Mouse (Mus musculus): ENCODE data around the gene Lect2. TPM values are rescaled to one million over a fixed set of nuclear protein-coding genes. Genes with fewer than 3 reads are reported as not detected.

Lect2 gene
- polyA plus RNA-seq, 1 experiment from 2014 or later = not detected

GRCm38 (mm10) chr13:56563075-56563474, 14.8 kb upstream of the Lect2 start:
- H3K9ac ChIP-seq (replicated peaks; ENCODE audit: low read depth) = no peak overlapping the region
- 35% methylated on average over 6 of the region's 6 CpGs for WGBS
- H3K4me2 ChIP-seq (replicated peaks; ENCODE audit: low read depth, low read length) = no peak overlapping the region
- H3K9me3 ChIP-seq (ENCODE audit: low read length) = no peaks in the 10 kb centered on the region
- no peaks in the 10 kb centered on the region for H3K27me3 ChIP-seq (replicated peaks; ENCODE audit: insufficient read depth, low read length)
- H3K4me1 ChIP-seq (ENCODE audit: insufficient read depth, low read depth, low read length) = no peaks in the 10 kb centered on the region
- DNase-seq (ENCODE audit: low spot score) (peak; percentile 30), ATAC-seq (no peak)
- no peaks in the 10 kb centered on the region for H3K36me3 ChIP-seq (ENCODE audit: insufficient read depth, low read length)
- peak; percentile 79 for TF ChIP-seq CTCF (IDR thresholded peaks at IDR 0.05)
- no peak for TF ChIP-seq EP300 (IDR thresholded peaks at IDR 0.05)
- no peak overlapping the region for H3K4me3 ChIP-seq (ENCODE audit: low read depth, low read length)
- H3K27ac ChIP-seq (ENCODE audit: low read length) = no peak overlapping the region

- DNase-seq (ENCODE audit: low spot score) (no peak), ATAC-seq (no peak)
- no peaks in the 10 kb centered on the region for H3K9me3 ChIP-seq (ENCODE audit: low read length)
- TF ChIP-seq EP300 (IDR thresholded peaks at IDR 0.05) (no peak), CTCF (IDR thresholded peaks at IDR 0.05) (no peak)
- H3K4me2 ChIP-seq (replicated peaks; ENCODE audit: low read depth, low read length) = no peak overlapping the region
- no peaks in the 10 kb centered on the region for H3K36me3 ChIP-seq (ENCODE audit: insufficient read depth, low read length)
- H3K4me1 ChIP-seq (ENCODE audit: insufficient read depth, low read depth, low read length) = no peaks in the 10 kb centered on the region
- H3K9ac ChIP-seq (replicated peaks; ENCODE audit: low read depth) = no peak overlapping the region
- no peak overlapping the region for H3K27ac ChIP-seq (ENCODE audit: low read length)
- no peaks in the 10 kb centered on the region for H3K27me3 ChIP-seq (replicated peaks; ENCODE audit: insufficient read depth, low read length)
- H3K4me3 ChIP-seq (ENCODE audit: low read depth, low read length) = no peak overlapping the region
- WGBS = 73% methylated on average over 8 of the region's 8 CpGs
Measured at GRCm38 (mm10) chr13:56561129-56561528, 12.8 kb upstream of the Lect2 start.

DNA sequence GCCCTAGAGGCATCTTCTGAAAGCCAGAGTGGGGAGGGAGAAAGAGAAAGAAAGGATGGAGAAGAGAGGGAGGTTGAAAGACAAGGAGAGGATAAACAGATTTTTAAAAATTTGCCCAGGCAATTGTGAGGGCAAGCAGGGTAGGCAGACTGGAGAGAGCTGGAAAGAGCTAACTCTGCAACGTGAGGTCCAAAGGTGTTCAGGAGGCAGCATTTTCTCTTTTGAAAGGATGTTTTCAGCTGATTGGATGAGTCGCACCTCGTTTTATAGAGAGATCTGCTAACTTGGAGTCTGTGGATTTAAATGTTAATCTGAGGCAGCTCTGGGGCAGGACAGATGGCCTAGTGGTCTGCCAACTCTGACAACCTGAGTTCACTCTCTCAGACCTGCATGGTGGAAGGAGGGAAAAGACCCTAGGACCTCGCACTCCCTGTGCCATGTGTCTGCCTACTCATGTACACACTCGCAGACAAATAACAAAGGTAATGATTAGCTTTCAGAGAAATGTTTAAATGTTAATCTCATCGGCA, 11.6 kb upstream of the Lect2 start:
- no peak overlapping the region for H3K4me3 ChIP-seq (ENCODE audit: low read depth, low read length)
- H3K9me3 ChIP-seq (ENCODE audit: low read length) = no peaks in the 10 kb centered on the region
- 81% methylated on average over 6 of the region's 6 CpGs for WGBS
- DNase-seq (ENCODE audit: low spot score) (no peak), ATAC-seq (no peak)
- H3K36me3 ChIP-seq (ENCODE audit: insufficient read depth, low read length) = no peaks in the 10 kb centered on the region
- H3K27me3 ChIP-seq (replicated peaks; ENCODE audit: insufficient read depth, low read length) = no peaks in the 10 kb centered on the region
- TF ChIP-seq EP300 (IDR thresholded peaks at IDR 0.05) (no peak), CTCF (IDR thresholded peaks at IDR 0.05) (no peak)
- no peak overlapping the region for H3K4me2 ChIP-seq (replicated peaks; ENCODE audit: low read depth, low read length)
- no peaks in the 10 kb centered on the region for H3K4me1 ChIP-seq (ENCODE audit: insufficient read depth, low read depth, low read length)
- H3K9ac ChIP-seq (replicated peaks; ENCODE audit: low read depth) = no peak overlapping the region
- no peak overlapping the region for H3K27ac ChIP-seq (ENCODE audit: low read length)

GRCm38 (mm10) chr13:56558811-56559210, 10.5 kb upstream of the Lect2 start:
- Histone ChIP-seq H3K4me2 (replicated peaks; ENCODE audit: low read depth, low read length) (no peak overlapping the region), H3K4me1 (ENCODE audit: insufficient read depth, low read depth, low read length) (no peaks in the 10 kb centered on the region), H3K36me3 (ENCODE audit: insufficient read depth, low read length) (no peaks in the 10 kb centered on the region), H3K27ac (ENCODE audit: low read length) (no peak overlapping the region), H3K4me3 (ENCODE audit: low read depth, low read length) (no peak overlapping the region), H3K9ac (replicated peaks; ENCODE audit: low read depth) (no peak overlapping the region), H3K27me3 (replicated peaks; ENCODE audit: insufficient read depth, low read length) (no peaks in the 10 kb centered on the region), H3K9me3 (ENCODE audit: low read length) (no peaks in the 10 kb centered on the region)
- no peak for TF ChIP-seq EP300 (IDR thresholded peaks at IDR 0.05)
- TF ChIP-seq CTCF (IDR thresholded peaks at IDR 0.05) = no peak
- no peak for ATAC-seq
- no peak for DNase-seq (ENCODE audit: low spot score)
- 46% methylated on average over 3 of the region's 3 CpGs for WGBS

GRCm38 (mm10) chr13:56556701-56557100, 8.4 kb upstream of the Lect2 start:
- Histone ChIP-seq H3K9ac (replicated peaks; ENCODE audit: low read depth) (no peak overlapping the region), H3K36me3 (ENCODE audit: insufficient read depth, low read length) (no peaks in the 10 kb centered on the region), H3K4me2 (replicated peaks; ENCODE audit: low read depth, low read length) (no peak overlapping the region), H3K27ac (ENCODE audit: low read length) (no peak overlapping the region), H3K4me1 (ENCODE audit: insufficient read depth, low read depth, low read length) (no peaks in the 10 kb centered on the region), H3K4me3 (ENCODE audit: low read depth, low read length) (no peak overlapping the region), H3K9me3 (ENCODE audit: low read length) (no peaks in the 10 kb centered on the region), H3K27me3 (replicated peaks; ENCODE audit: insufficient read depth, low read length) (no peaks in the 10 kb centered on the region)
- ATAC-seq = no peak
- WGBS = 65% methylated on average over 3 of the region's 3 CpGs
- no peak for TF ChIP-seq CTCF (IDR thresholded peaks at IDR 0.05)
- TF ChIP-seq EP300 (IDR thresholded peaks at IDR 0.05) = no peak
- no peak for DNase-seq (ENCODE audit: low spot score)

- DNase-seq (ENCODE audit: low spot score) (peak; percentile 81), ATAC-seq (peak; percentile 38; the same call in 1 of the 2 replicates)
- Histone ChIP-seq H3K27ac (ENCODE audit: low read length) (no peak overlapping the region), H3K9me3 (ENCODE audit: low read length) (no peaks in the 10 kb centered on the region), H3K27me3 (replicated peaks; ENCODE audit: insufficient read depth, low read length) (no peaks in the 10 kb centered on the region), H3K4me3 (ENCODE audit: low read depth, low read length) (no peak overlapping the region), H3K9ac (replicated peaks; ENCODE audit: low read depth) (no peak overlapping the region), H3K4me1 (ENCODE audit: insufficient read depth, low read depth, low read length) (no peaks in the 10 kb centered on the region), H3K4me2 (replicated peaks; ENCODE audit: low read depth, low read length) (no peak overlapping the region), H3K36me3 (ENCODE audit: insufficient read depth, low read length) (no peaks in the 10 kb centered on the region)
- 0% methylated on average over 1 of the region's 1 CpGs for WGBS
- peak; percentile 70 for TF ChIP-seq CTCF (IDR thresholded peaks at IDR 0.05)
- no peak for TF ChIP-seq EP300 (IDR thresholded peaks at IDR 0.05)
Measured at GRCm38 (mm10) chr13:56555957-56556356, 7.7 kb upstream of the Lect2 start.

DNA sequence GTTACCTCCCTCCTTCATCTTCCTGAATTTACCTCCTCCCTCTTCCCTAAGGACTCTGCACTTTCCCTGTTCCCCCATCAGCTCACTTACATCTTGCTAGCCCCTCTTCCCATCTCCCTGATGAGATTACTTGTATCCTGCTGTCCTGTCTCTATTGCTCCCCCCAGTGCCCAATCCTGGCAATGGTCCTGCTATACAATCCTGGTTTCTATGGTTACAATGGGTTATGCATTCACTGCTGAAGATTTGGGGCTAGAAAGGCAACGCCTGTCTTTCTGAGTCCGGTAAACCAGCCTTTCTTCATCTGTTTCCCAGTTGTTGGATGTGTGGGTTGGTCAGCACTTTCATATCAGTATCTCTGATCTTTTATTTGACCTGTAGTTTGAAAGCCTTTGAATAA, 6.1 kb upstream of the Lect2 start:
- Histone ChIP-seq H3K4me2 (replicated peaks; ENCODE audit: low read depth, low read length) (no peak overlapping the region), H3K9me3 (ENCODE audit: low read length) (no peaks in the 10 kb centered on the region), H3K4me1 (ENCODE audit: insufficient read depth, low read depth, low read length) (no peaks in the 10 kb centered on the region), H3K9ac (replicated peaks; ENCODE audit: low read depth) (no peak overlapping the region), H3K27ac (ENCODE audit: low read length) (no peak overlapping the region), H3K36me3 (ENCODE audit: insufficient read depth, low read length) (no peaks in the 10 kb centered on the region), H3K4me3 (ENCODE audit: low read depth, low read length) (no peak overlapping the region), H3K27me3 (replicated peaks; ENCODE audit: insufficient read depth, low read length) (no peaks in the 10 kb centered on the region)
- no peak for ATAC-seq
- DNase-seq (ENCODE audit: low spot score) = peak; percentile 54
- peak; percentile 66 for TF ChIP-seq CTCF (IDR thresholded peaks at IDR 0.05)
- no peak for TF ChIP-seq EP300 (IDR thresholded peaks at IDR 0.05)
- 14% methylated on average over 2 of the region's 2 CpGs for WGBS

All from lung, postnatal 0 days (tissue).